Mouse (Mus musculus): ENCODE data around the gene Ahsg.

Ahsg gene

GRCm38 (mm10) chr16:22886726-22887125 lies 4.4 kb upstream of the Ahsg start:
- DNase-seq (ENCODE audit: low read depth in 1 of 2, low spot score in 2 of 2), result no peak

GRCm38 (mm10) chr16:22888835-22889234 lies 2.2 kb upstream of the Ahsg start:
- no peak for DNase-seq (ENCODE audit: low read depth in 1 of 2, low spot score in 2 of 2)

- no peak for DNase-seq (ENCODE audit: low read depth in 1 of 2, low spot score in 2 of 2)
Measured at GRCm38 (mm10) chr16:22889716-22890115, 1.4 kb upstream of the Ahsg start.

GRCm38 (mm10) chr16:22891733-22892154 lies 667 bp downstream of the Ahsg start:
- no peak for DNase-seq (ENCODE audit: low read depth in 1 of 2, low spot score in 2 of 2)

GRCm38 (mm10) chr16:22894095-22894494 lies 3.0 kb downstream of the Ahsg start:
- no peak for DNase-seq (ENCODE audit: low read depth in 1 of 2, low spot score in 2 of 2)

- no peak for DNase-seq (ENCODE audit: low read depth in 1 of 2, low spot score in 2 of 2)
Measured at GRCm38 (mm10) chr16:22896618-22897017, 5.5 kb downstream of the Ahsg start.

- no peak for DNase-seq (ENCODE audit: low read depth in 1 of 2, low spot score in 2 of 2)
Measured at GRCm38 (mm10) chr16:22899346-22899745, 8.3 kb downstream of the Ahsg start.

- DNase-seq (ENCODE audit: low read depth in 1 of 2, low spot score in 2 of 2), result no peak
Measured at GRCm38 (mm10) chr16:22899866-22900570, 8.9 kb downstream of the Ahsg start.

GRCm38 (mm10) chr16:22901326-22901725 lies 10.2 kb downstream of the Ahsg start:
- DNase-seq (ENCODE audit: low read depth in 1 of 2, low spot score in 2 of 2), result no peak

- DNase-seq (ENCODE audit: low read depth in 1 of 2, low spot score in 2 of 2), result no peak
Measured at GRCm38 (mm10) chr16:22909290-22909689, 18.2 kb downstream of the Ahsg start.

- no peak for DNase-seq (ENCODE audit: low read depth in 1 of 2, low spot score in 2 of 2)
Measured at GRCm38 (mm10) chr16:22911986-22912385, 20.9 kb downstream of the Ahsg start.

- no peak for DNase-seq (ENCODE audit: low read depth in 1 of 2, low spot score in 2 of 2)
Measured at GRCm38 (mm10) chr16:22912886-22913285, 21.8 kb downstream of the Ahsg start.

- no peak for DNase-seq (ENCODE audit: low read depth in 1 of 2, low spot score in 2 of 2)
Measured at GRCm38 (mm10) chr16:22914276-22914675, 23.2 kb downstream of the Ahsg start.

- no peak for DNase-seq (ENCODE audit: low read depth in 1 of 2, low spot score in 2 of 2)
Measured at GRCm38 (mm10) chr16:22918034-22918433, 27.0 kb downstream of the Ahsg start, which contains the start of gene Fetub. Fetub (plus strand) TSS chr16:22918334.

- DNase-seq (ENCODE audit: low read depth in 1 of 2, low spot score in 2 of 2), result no peak
Measured at GRCm38 (mm10) chr16:22918664-22919312, 27.7 kb downstream of the Ahsg start.

- DNase-seq (ENCODE audit: low read depth in 1 of 2, low spot score in 2 of 2), result no peak
Measured at GRCm38 (mm10) chr16:22919971-22920854, 29.1 kb downstream of the Ahsg start.

GRCm38 (mm10) chr16:22921761-22922160 lies 30.7 kb downstream of the Ahsg start:
- no peak for DNase-seq (ENCODE audit: low read depth in 1 of 2, low spot score in 2 of 2)

- DNase-seq (ENCODE audit: low read depth in 1 of 2, low spot score in 2 of 2), result no peak
Measured at GRCm38 (mm10) chr16:22922433-22922832, 31.4 kb downstream of the Ahsg start.

GRCm38 (mm10) chr16:22929575-22929974 lies 38.5 kb downstream of the Ahsg start:
- no peak for DNase-seq (ENCODE audit: low read depth in 1 of 2, low spot score in 2 of 2)

GRCm38 (mm10) chr16:22931431-22932200 lies 40.5 kb downstream of the Ahsg start:
- DNase-seq (ENCODE audit: low read depth in 1 of 2, low spot score in 2 of 2), result no peak

GRCm38 (mm10) chr16:22937631-22938030 lies 46.6 kb downstream of the Ahsg start:
- DNase-seq (ENCODE audit: low read depth in 1 of 2, low spot score in 2 of 2), result no peak
